Mouse (Mus musculus): ENCODE results near the gene Olfr106-ps. TPM values are rescaled to one million over a fixed set of nuclear protein-coding genes. Genes with fewer than 3 reads are reported as not detected.

Gene Olfr106-ps
- total RNA-seq (2021) = not detected
- long read RNA-seq = 0 reads

GRCm38 (mm10) chr17:37390093-37390492 is at the start of gene Olfr106-ps:
Gene Olfr106-ps, plus strand, starts transcription at chr17:37390393.
- no peak for DNase-seq (ENCODE audit: low spot score in 2 of 2)

- DNase-seq (ENCODE audit: low spot score in 2 of 2) = no peak
Measured at GRCm38 (mm10) chr17:37359282-37359681, 30.9 kb upstream of the Olfr106-ps start, which contains the start of gene Olfr104-ps. Gene Olfr104-ps, plus strand, starts transcription at chr17:37359582.

GRCm38 (mm10) chr17:37378733-37379132 is 11.5 kb upstream of the Olfr106-ps start, which contains the start of gene Olfr105-ps:
Gene Olfr105-ps, plus strand, starts transcription at chr17:37379033.
- no peak for DNase-seq (ENCODE audit: low spot score in 2 of 2)

GRCm38 (mm10) chr17:37398926-37399325 is 8.7 kb downstream of the Olfr106-ps start, which contains the start of gene Olfr107:
Gene Olfr107, plus strand, starts transcription at chr17:37399226.
- no peak for DNase-seq (ENCODE audit: low spot score in 2 of 2)

- no peak for DNase-seq (ENCODE audit: low spot score in 2 of 2)
Measured at GRCm38 (mm10) chr17:37413380-37413779, 23.2 kb downstream of the Olfr106-ps start.

GRCm38 (mm10) chr17:37445180-37445579 is 55.0 kb downstream of the Olfr106-ps start, which contains the start of gene Olfr108:
Gene Olfr108, plus strand, starts transcription at chr17:37445480.
- no peak for DNase-seq (ENCODE audit: low spot score in 2 of 2)

Other genes starting within 250 kb of the Olfr106-ps start
- not detected for gene Olfr93, start 228.9 kb upstream of the Olfr106-ps start, total RNA-seq (2021)
- not detected for gene Ubd, start 196.5 kb upstream of the Olfr106-ps start, total RNA-seq (2021)
- not detected for gene Olfr94, start 189.4 kb upstream of the Olfr106-ps start, total RNA-seq (2021)
- gene Olfr95, start 177.3 kb upstream of the Olfr106-ps start, total RNA-seq (2021) = not detected
- not detected for gene Olfr96, start 170.2 kb upstream of the Olfr106-ps start, total RNA-seq (2021)
- gene Olfr97, start 153.1 kb upstream of the Olfr106-ps start, total RNA-seq (2021) = not detected
- not detected for gene Olfr98, start 126.6 kb upstream of the Olfr106-ps start, total RNA-seq (2021)
- gene H2-M3, start 120.2 kb upstream of the Olfr106-ps start, total RNA-seq (2021) = 1 to 10 TPM; 1.7 to 2.5 TPM
- not detected for gene Olfr99, start 106.9 kb upstream of the Olfr106-ps start, total RNA-seq (2021)
- not detected for gene Olfr101, start 86.1 kb upstream of the Olfr106-ps start, total RNA-seq (2021)
- gene Olfr102, start 73.3 kb upstream of the Olfr106-ps start, total RNA-seq (2021) = not detected
- not detected for gene Olfr103, start 50.7 kb upstream of the Olfr106-ps start, total RNA-seq (2021)
- gene Olfr104-ps, start 30.8 kb upstream of the Olfr106-ps start, total RNA-seq (2021) = not detected
- gene Olfr105-ps, start 11.4 kb upstream of the Olfr106-ps start, total RNA-seq (2021) = not detected
- gene Olfr107, start 8.8 kb downstream of the Olfr106-ps start, total RNA-seq (2021) = under 1 TPM in 1 of 2 experiments, not detected in 1; 0.11 TPM
- not detected for gene Olfr108, start 55.1 kb downstream of the Olfr106-ps start, total RNA-seq (2021)
- gene Olfr109, start 68.5 kb downstream of the Olfr106-ps start, total RNA-seq (2021) = not detected
- gene H2-M2, start 93.2 kb downstream of the Olfr106-ps start, total RNA-seq (2021) = not detected
- not detected for gene Olfr110, start 102.1 kb downstream of the Olfr106-ps start, total RNA-seq (2021)
- not detected for gene Olfr111, start 117.6 kb downstream of the Olfr106-ps start, total RNA-seq (2021)
- not detected for gene Olfr112, start 179.1 kb downstream of the Olfr106-ps start, total RNA-seq (2021)
- not detected for gene Olfr113, start 187.3 kb downstream of the Olfr106-ps start, total RNA-seq (2021)
- not detected for gene Olfr114, start 202.3 kb downstream of the Olfr106-ps start, total RNA-seq (2021)
- gene Olfr115, start 236.7 kb downstream of the Olfr106-ps start, total RNA-seq (2021) = not detected
- gene Olfr116, start 236.8 kb downstream of the Olfr106-ps start, total RNA-seq (2021) = not detected

Measured in layer of hippocampus, postnatal 10 days (tissue).